Mouse (Mus musculus): ENCODE data around the gene 1700003E16Rik.

Gene 1700003E16Rik

DNA sequence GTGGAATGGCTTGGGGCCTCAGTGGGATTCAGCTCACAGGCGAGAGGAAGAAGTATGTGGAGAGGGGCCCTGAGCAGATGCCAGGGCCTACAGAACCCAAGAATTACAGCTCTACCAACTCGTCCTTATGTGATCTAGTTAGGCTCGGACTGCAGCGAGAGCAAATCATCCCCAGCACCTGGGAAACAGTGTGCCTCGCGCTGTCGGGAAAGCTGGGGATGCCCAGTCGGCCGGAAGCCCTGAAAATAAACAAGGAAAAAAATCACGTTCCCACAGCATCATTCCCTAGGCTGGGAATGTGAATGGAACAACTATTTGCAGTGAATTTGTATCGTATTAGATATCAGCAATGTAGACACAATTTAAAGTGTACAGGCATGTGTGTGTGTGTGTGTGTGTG is 50.1 kb downstream of the 1700003E16Rik start:
- DNase-seq (ENCODE audit: low spot score in 2 of 2): no peak

DNA sequence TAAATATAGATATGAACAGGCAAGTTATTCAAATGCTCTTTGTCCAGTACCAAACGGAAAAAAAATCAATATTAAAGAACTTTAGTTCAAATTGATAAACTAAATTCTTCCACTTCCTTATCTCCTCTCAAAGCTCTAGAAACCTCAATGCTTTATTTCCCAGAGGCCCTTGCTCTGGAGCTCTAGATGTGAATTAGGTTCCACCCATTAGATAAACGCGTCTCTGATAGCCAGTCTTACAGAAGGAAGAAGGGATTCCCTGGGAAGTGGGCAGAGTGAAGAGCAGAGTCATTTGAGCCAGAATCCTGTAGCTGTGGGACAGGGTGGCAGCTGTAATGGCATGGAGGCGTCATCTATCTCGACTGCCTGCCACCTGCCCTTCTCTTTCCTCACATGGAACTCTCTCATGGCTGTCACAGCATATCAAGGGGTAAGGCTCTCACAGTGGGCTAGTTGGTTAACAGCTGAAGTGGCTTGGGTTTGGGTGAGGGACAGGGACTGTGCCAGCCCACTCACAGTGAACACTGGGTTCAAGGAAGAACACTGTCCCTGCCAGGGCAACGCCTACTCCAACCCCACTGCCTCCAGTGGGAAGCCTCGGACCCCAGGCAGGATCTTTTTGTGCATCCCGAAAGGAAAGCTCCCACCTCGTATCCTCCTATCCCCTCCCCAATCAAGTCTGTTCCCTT is 51.3 kb downstream of the 1700003E16Rik start:
- DNase-seq (ENCODE audit: low spot score in 2 of 2): no peak

DNA sequence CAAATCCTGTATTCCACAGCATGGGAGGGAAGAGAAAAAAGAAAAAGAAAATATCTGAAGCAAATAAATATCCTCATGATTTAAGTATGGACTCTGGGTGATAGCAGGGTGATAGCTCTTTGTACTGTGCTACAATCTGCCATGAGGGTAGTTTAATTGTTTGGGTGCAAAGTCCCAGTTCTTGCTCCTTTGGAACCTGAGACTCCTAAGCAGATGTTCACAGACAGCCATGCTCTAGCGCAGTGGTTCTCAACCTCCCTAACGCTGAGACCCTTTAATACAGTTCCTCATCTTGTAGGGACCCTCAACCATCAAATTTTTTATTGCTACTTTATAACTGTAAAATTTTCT is 51.8 kb downstream of the 1700003E16Rik start:
- no peak for DNase-seq (ENCODE audit: low spot score in 2 of 2)

DNA sequence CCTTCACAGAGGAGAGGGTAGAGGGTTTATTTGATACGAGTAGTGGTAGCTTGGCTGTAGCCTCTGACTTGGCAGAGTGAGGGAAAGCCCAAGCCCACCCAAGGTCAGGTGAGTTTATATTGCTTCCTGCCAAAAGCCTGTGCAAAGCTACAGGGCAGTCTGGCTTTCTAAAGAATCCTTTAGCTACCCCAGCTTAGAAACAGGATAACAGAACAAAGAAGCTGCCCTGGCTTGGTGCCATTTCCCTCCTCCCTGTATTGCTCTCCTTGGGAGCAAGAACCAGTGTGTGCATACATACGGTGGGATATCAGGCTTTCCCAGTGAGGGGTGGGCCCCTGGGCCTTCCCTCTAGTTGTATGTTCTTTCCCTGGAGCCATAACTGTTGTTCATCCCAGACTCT is 54.3 kb downstream of the 1700003E16Rik start:
- DNase-seq (ENCODE audit: low spot score in 2 of 2): no peak

DNA sequence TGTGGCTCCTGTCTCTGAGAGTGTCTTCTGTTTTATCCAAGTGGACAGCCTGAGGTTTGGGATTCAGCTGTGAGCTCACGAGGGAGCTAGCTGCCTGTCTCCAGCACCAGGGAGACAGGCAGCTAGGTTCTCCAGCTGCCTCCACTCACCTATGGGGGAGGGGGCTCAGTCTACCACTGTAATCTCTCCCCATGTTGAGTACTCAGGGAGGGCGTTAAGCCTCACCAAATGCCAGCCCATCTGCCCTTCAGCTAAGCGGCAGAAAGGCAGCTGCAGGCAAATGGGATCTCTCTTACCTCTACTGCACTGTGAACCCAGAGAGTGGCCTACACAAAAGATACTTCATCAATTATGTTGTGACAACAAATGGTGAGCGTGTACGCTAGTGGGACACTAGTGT is 55.3 kb downstream of the 1700003E16Rik start:
- DNase-seq (ENCODE audit: low spot score in 2 of 2): no peak
